Mouse (Mus musculus) liver, postnatal 0 days (tissue): Measurements from ENCODE around the gene Faim2.

ENCODE experiments used
- CTCF ChIP-seq: sonication (generic); IDR thresholded peaks from 2 replicates; pipeline ENCODE4 v1.5.1; 2016; ENCODE audit warnings: antibody characterized with exemption, low read depth
- EP300 ChIP-seq: IDR thresholded peaks from 2 replicates; pipeline ENCODE4 v1.6.1; 2016; ENCODE audit warnings: antibody characterized with exemption, low read depth, mild to moderate bottlenecking

GRCm38 (mm10) chr15:99498781-99499180 is 29.2 kb downstream of the Faim2 start:
- TF ChIP-seq EP300 (no peak), CTCF (no peak)
